Mouse (Mus musculus): ENCODE results near the gene Lingo3. TPM values are rescaled to one million over a fixed set of nuclear protein-coding genes. Genes with fewer than 3 reads are reported as not detected.

Gene Lingo3
- total and polyA plus RNA-seq, 3 experiments: not detected

DNA sequence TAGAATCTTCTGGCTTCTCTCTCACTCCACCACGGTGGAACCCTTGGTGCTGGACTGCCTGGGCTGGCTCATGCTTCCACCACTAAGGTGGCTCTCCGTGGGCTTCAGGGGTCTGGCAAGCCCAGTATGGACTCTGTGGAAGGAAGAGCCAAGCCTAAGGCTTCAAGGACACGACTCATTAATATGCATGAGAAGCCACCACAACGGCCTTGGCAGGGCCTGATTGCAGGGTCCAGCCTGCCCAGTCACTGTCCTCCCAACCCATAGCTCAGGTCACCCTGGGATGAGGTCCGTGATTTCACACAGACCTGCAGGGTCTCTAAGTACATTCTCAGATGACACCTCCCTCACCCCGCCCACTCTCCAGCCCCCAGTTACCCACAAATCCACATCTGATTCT is 4.0 kb downstream of the Lingo3 start:
- Histone ChIP-seq H3K36me3 (ENCODE audit: control insufficient read depth in 1 of 2, insufficient read depth in 2 of 2, low read length in 2 of 2) (no peaks in the 10 kb centered on the region), H3K4me1 (ENCODE audit: control insufficient read depth in 1 of 2, insufficient read depth in 2 of 2, low read length in 2 of 2) (no peaks in the 10 kb centered on the region), H3K27ac (ENCODE audit: control insufficient read depth, low read depth, low read length) (no peak overlapping the region), H3K27me3 (ENCODE audit: control insufficient read depth in 1 of 2, insufficient read depth in 2 of 2, low read length in 2 of 2) (no peaks in the 10 kb centered on the region; a peak in 1 of 4 replicates), H3K9ac (ENCODE audit: control insufficient read depth, low read depth, low read length, poor library complexity, severe bottlenecking) (no peak overlapping the region), H3K9me3 (replicated peaks; ENCODE audit: insufficient read depth, low read length) (no peaks in the 10 kb centered on the region), H3K79me2 (ENCODE audit: control insufficient read depth, insufficient read depth, low read length, poor library complexity) (no peaks in the 10 kb centered on the region), H3K4me3 (ENCODE audit: control insufficient read depth in 1 of 2, insufficient read depth in 1 of 2, low read depth in 2 of 2, low read length in 2 of 2) (no peak overlapping the region)
- DNase-seq (ENCODE audit: low read depth, low spot score): no peak
- no peak for TF ChIP-seq TAL1 (IDR thresholded peaks at IDR 0.05; ENCODE audit: low read length)
- no peak for TF ChIP-seq ETS1 (IDR thresholded peaks at IDR 0.05; ENCODE audit: low read depth, low read length)
- no peak for TF ChIP-seq POLR2AphosphoS5 (IDR thresholded peaks at IDR 0.05; ENCODE audit: borderline replicate concordance, low read depth, low read length)
- TF ChIP-seq USF2 (IDR thresholded peaks at IDR 0.05; ENCODE audit: borderline replicate concordance in 1 of 2, insufficient read depth in 1 of 2, low read depth in 1 of 2, low read length in 2 of 2): no peak
- TF ChIP-seq CHD1 (IDR thresholded peaks at IDR 0.05; ENCODE audit: low read depth, low read length): no peak
- TF ChIP-seq RAD21 (IDR thresholded peaks at IDR 0.05; ENCODE audit: low read depth, low read length): no peak
- TF ChIP-seq POLR2A (IDR thresholded peaks at IDR 0.05; ENCODE audit: control insufficient read depth in 1 of 2, insufficient read depth in 1 of 2, low read depth in 1 of 2, low read length in 2 of 2, poor library complexity in 1 of 2): no peak
- no peak for TF ChIP-seq EP300 (IDR thresholded peaks at IDR 0.05; ENCODE audit: low read depth in 1 of 2, low read length in 2 of 2)
- no peak for TF ChIP-seq MYB (IDR thresholded peaks at IDR 0.05; ENCODE audit: low read depth, low read length)
- TF ChIP-seq MAZ (IDR thresholded peaks at IDR 0.05; ENCODE audit: low read depth, low read length): no peak
- TF ChIP-seq ZKSCAN1 (IDR thresholded peaks at IDR 0.05; ENCODE audit: low read depth, low read length): no peak
- TF ChIP-seq JUND (IDR thresholded peaks at IDR 0.05; ENCODE audit: low read depth, low read length): no peak

DNA sequence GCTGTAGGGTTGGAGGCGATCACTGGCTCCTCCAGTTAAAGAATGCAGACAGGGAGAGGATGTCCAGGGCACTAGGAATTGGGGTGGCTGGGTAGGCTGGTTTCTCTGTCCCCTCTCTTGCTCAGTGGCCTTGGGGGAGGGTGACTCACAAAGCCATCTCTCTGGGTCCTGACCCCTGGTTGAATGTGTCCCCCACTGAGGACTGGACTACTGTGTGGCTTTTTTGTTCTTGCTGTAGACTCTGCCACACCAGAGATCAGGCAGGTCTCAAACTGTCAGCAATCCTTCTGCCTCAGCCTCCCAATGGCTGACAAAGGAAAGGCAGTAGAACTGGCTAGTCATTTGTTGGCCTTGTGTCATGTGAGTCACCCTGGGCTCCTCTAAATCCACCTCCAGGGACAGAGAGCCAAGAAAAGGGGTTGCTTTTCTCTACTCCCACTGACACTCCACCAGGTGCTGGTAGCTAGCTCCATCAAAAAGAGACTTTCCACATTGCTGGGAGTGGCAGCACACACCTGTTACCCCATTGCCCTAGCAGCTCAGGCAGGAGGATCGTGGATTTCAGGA is 5.4 kb downstream of the Lingo3 start:
- Histone ChIP-seq H3K4me3 (ENCODE audit: control insufficient read depth in 1 of 2, insufficient read depth in 1 of 2, low read depth in 2 of 2, low read length in 2 of 2) (no peak overlapping the region), H3K4me1 (ENCODE audit: control insufficient read depth in 1 of 2, insufficient read depth in 2 of 2, low read length in 2 of 2) (no peaks in the 10 kb centered on the region), H3K27me3 (ENCODE audit: control insufficient read depth in 1 of 2, insufficient read depth in 2 of 2, low read length in 2 of 2) (no peaks in the 10 kb centered on the region; a peak in 1 of 4 replicates), H3K36me3 (ENCODE audit: control insufficient read depth in 1 of 2, insufficient read depth in 2 of 2, low read length in 2 of 2) (no peaks in the 10 kb centered on the region), H3K79me2 (ENCODE audit: control insufficient read depth, insufficient read depth, low read length, poor library complexity) (no peaks in the 10 kb centered on the region), H3K27ac (ENCODE audit: control insufficient read depth, low read depth, low read length) (no peak overlapping the region), H3K9ac (ENCODE audit: control insufficient read depth, low read depth, low read length, poor library complexity, severe bottlenecking) (no peak overlapping the region), H3K9me3 (replicated peaks; ENCODE audit: insufficient read depth, low read length) (no peaks in the 10 kb centered on the region)
- TF ChIP-seq POLR2AphosphoS5 (IDR thresholded peaks at IDR 0.05; ENCODE audit: borderline replicate concordance, low read depth, low read length) (no peak), ZC3H11A (IDR thresholded peaks at IDR 0.05; ENCODE audit: low read depth, low read length) (no peak), POLR2A (IDR thresholded peaks at IDR 0.05; ENCODE audit: control insufficient read depth in 1 of 2, insufficient read depth in 1 of 2, low read depth in 1 of 2, low read length in 2 of 2, poor library complexity in 1 of 2) (no peak), EP300 (IDR thresholded peaks at IDR 0.05; ENCODE audit: low read depth in 1 of 2, low read length in 2 of 2) (no peak), ZMIZ1 (IDR thresholded peaks at IDR 0.05; ENCODE audit: low read depth, low read length) (no peak), SMC3 (IDR thresholded peaks at IDR 0.05; ENCODE audit: low read depth, low read length) (no peak), ZKSCAN1 (IDR thresholded peaks at IDR 0.05; ENCODE audit: low read depth, low read length) (no peak), CHD2 (IDR thresholded peaks at IDR 0.05; ENCODE audit: low read length) (no peak), TAL1 (IDR thresholded peaks at IDR 0.05; ENCODE audit: low read length) (no peak), MAFK (IDR thresholded peaks at IDR 0.05; ENCODE audit: borderline replicate concordance, low read depth, low read length) (no peak), TCF12 (IDR thresholded peaks at IDR 0.05; ENCODE audit: low read depth, low read length) (no peak), CTCF (IDR thresholded peaks at IDR 0.05 in 2 of 3, conservative IDR thresholded peaks at IDR 0.05 in 1 of 3; ENCODE audit: control insufficient read depth in 1 of 3, insufficient read depth in 1 of 3, low read depth in 2 of 3, low read length in 3 of 3, poor library complexity in 1 of 3, severe bottlenecking in 1 of 3) (no peak)
- no peak for DNase-seq (ENCODE audit: low read depth, low spot score)

Data from MEL (cell line).